Mouse (Mus musculus) kidney, embryonic 16.5 days (tissue): Measurements from ENCODE around the gene Rbm4b. TPM values are rescaled to one million over a fixed set of nuclear protein-coding genes. Genes with fewer than 3 reads are reported as not detected.

ENCODE experiments used
- ATAC-seq: fragments of 200-750 bp; cut with Nextera tagmentation; 2 replicates; pipeline ENCODE4 v1.8.0; 2017; ENCODE audit warnings: moderate TSS enrichment; ENCODE audit not compliant: low FRiP score, low TSS enrichment
- H3K27ac ChIP-seq: fragments of 300-500 bp; sonication (generic); 2 replicates; pipeline ENCODE4 v1.5.1; 2014; ENCODE audit warnings: low read length
- H3K27me3 ChIP-seq: fragments of 300-500 bp; sonication (generic); 2 replicates; pipeline ENCODE4 v1.6.1; 2014; ENCODE audit warnings: low read length, control low read depth, mixed read lengths; ENCODE audit not compliant: insufficient read depth
- H3K36me3 ChIP-seq: fragments of 300-500 bp; sonication (generic); 2 replicates; pipeline ENCODE4 v1.6.1; 2014; ENCODE audit warnings: low read length, control low read depth, mixed read lengths; ENCODE audit not compliant: insufficient read depth
- H3K4me1 ChIP-seq: fragments of 300-500 bp; sonication (generic); 2 replicates; pipeline ENCODE4 v1.6.1; 2014; ENCODE audit warnings: low read length, control low read depth, mixed read lengths; ENCODE audit not compliant: insufficient read depth
- H3K4me2 ChIP-seq: fragments of 300-500 bp; sonication (generic); replicated peaks from 2 replicates; pipeline ENCODE4 v1.6.1; 2014; ENCODE audit warnings: low read depth, low read length
- H3K4me3 ChIP-seq: fragments of 300-500 bp; sonication (generic); 2 replicates; pipeline ENCODE4 v1.5.1; 2014; ENCODE audit warnings: mild to moderate bottlenecking, low read length
- H3K9ac ChIP-seq: fragments of 300-500 bp; sonication (generic); replicated peaks from 2 replicates; pipeline ENCODE4 v1.6.1; 2014; ENCODE audit warnings: low read length
- H3K9me3 ChIP-seq: fragments of 300-500 bp; sonication (generic); 2 replicates; pipeline ENCODE4 v1.6.1; 2016; ENCODE audit warnings: low read length, control low read depth
- WGBS: fragments of 180-500 bp; shearing (Covaris S2); extraction: QIAGEN DNeasy Blood & Tissue Kit; methylation state at CpG from one replicate; pipeline ENCODE4 v1.1.7; 2014; 5-methylcytosine and 5-hydroxymethylcytosine counted together
- polyA plus RNA-seq: library from polyadenylated mRNA; unstranded; fragments of >200 nt; fragmentation: Nextera tagmentation; extraction: Ambion mirVana; gene quantifications from 2 replicates; pipeline ENCODE4 v1.2.1, GENCODE M21; 2015

Gene Rbm4b
- polyA plus RNA-seq, 1 experiment from 2014 or later = 75.5 TPM

GRCm38 (mm10) chr19:4718716-4719115 lies 37.6 kb upstream of the Rbm4b start:
- peak overlapping the region; percentile 1; the same call in 1 of the 2 replicates for H3K4me3 ChIP-seq
- peaks cover 29% of the 10 kb centered on the region for H3K4me1 ChIP-seq
- 28% methylated on average over 12 of the region's 12 CpGs for WGBS
- ATAC-seq = no peak
- peak overlapping the region; percentile 18; the same call in 1 of the 2 replicates for H3K9ac ChIP-seq
- H3K9me3 ChIP-seq = no peaks in the 10 kb centered on the region
- H3K4me2 ChIP-seq = peak overlapping the region; percentile 42
- peak overlapping the region; percentile 35; the same call in 1 of the 2 replicates for H3K27ac ChIP-seq
- H3K36me3 ChIP-seq = no peaks in the 10 kb centered on the region
- peaks cover 15% of the 10 kb centered on the region for H3K27me3 ChIP-seq

GRCm38 (mm10) chr19:4719351-4719764 lies 36.9 kb upstream of the Rbm4b start:
- H3K9ac ChIP-seq = 0 out of 2 replicates have a peak overlapping the region, but pooled peaks have one; percentile 18
- H3K27ac ChIP-seq = peak overlapping the region; percentile 84
- WGBS = 8% methylated on average over 5 of the region's 5 CpGs
- H3K9me3 ChIP-seq = no peaks in the 10 kb centered on the region
- H3K27me3 ChIP-seq = peaks cover 8% of the 10 kb centered on the region
- no peak overlapping the region for H3K4me3 ChIP-seq
- no peaks in the 10 kb centered on the region for H3K36me3 ChIP-seq
- peak overlapping the region; percentile 42 for H3K4me2 ChIP-seq
- peak; percentile 91 for ATAC-seq
- peaks cover 29% of the 10 kb centered on the region for H3K4me1 ChIP-seq

- peaks cover 29% of the 10 kb centered on the region for H3K4me1 ChIP-seq
These were observed 36.2 kb upstream of the Rbm4b start for GRCm38 (mm10) chr19:4720112-4720511.

GRCm38 (mm10) chr19:4720671-4721244 lies 35.5 kb upstream of the Rbm4b start:
- WGBS = 15% methylated on average over 11 of the region's 11 CpGs
- Histone ChIP-seq H3K27ac (peak overlapping the region; percentile 84; the same call in 1 of the 2 replicates), H3K9ac (peak overlapping the region; percentile 57)

More at GRCm38 (mm10) chr19:4720112-4720511, 36.2 kb upstream of the Rbm4b start:
- WGBS = 78% methylated on average over 15 of the region's 15 CpGs
- H3K9me3 ChIP-seq = no peaks in the 10 kb centered on the region
- ATAC-seq = no peak
- H3K27me3 ChIP-seq = 0 out of 2 replicates have a peak, but pooled peaks cover under 1% of the 10 kb centered on the region
- peak overlapping the region; percentile 42 for H3K4me2 ChIP-seq
- H3K4me3 ChIP-seq = peak overlapping the region; percentile 30; the same call in 1 of the 2 replicates
- peak overlapping the region; percentile 37; the same call in 1 of the 2 replicates for H3K9ac ChIP-seq
- peak overlapping the region; percentile 84 for H3K27ac ChIP-seq
- no peaks in the 10 kb centered on the region for H3K36me3 ChIP-seq

GRCm38 (mm10) chr19:4729186-4729585 lies 27.1 kb upstream of the Rbm4b start:
- H3K36me3 ChIP-seq = peaks cover 4% of the 10 kb centered on the region; the same call in 1 of the 2 replicates
- H3K4me3 ChIP-seq = no peak overlapping the region
- H3K9me3 ChIP-seq = no peaks in the 10 kb centered on the region
- ATAC-seq = no peak
- H3K4me2 ChIP-seq = no peak overlapping the region
- H3K27me3 ChIP-seq = no peaks in the 10 kb centered on the region
- no peaks in the 10 kb centered on the region for H3K4me1 ChIP-seq
- H3K27ac ChIP-seq = no peak overlapping the region
- WGBS = 55% methylated on average over 9 of the region's 9 CpGs
- no peak overlapping the region for H3K9ac ChIP-seq

More at GRCm38 (mm10) chr19:4720671-4721244, 35.5 kb upstream of the Rbm4b start:
- no peaks in the 10 kb centered on the region for H3K9me3 ChIP-seq
- peak; percentile 52 for ATAC-seq
- H3K4me2 ChIP-seq = peak overlapping the region; percentile 42
- peak overlapping the region; percentile 30 for H3K4me3 ChIP-seq
- H3K27me3 ChIP-seq = no peaks in the 10 kb centered on the region
- no peaks in the 10 kb centered on the region for H3K36me3 ChIP-seq
- H3K4me1 ChIP-seq = peaks cover 29% of the 10 kb centered on the region

- no peak overlapping the region for H3K27ac ChIP-seq
- no peak overlapping the region for H3K4me2 ChIP-seq
- ATAC-seq = no peak
- H3K9ac ChIP-seq = no peak overlapping the region
- no peaks in the 10 kb centered on the region for H3K9me3 ChIP-seq
- H3K36me3 ChIP-seq = peaks cover 6% of the 10 kb centered on the region
- no peaks in the 10 kb centered on the region for H3K4me1 ChIP-seq
- H3K27me3 ChIP-seq = no peaks in the 10 kb centered on the region
- WGBS = 81% methylated on average over 3 of the region's 3 CpGs
- no peak overlapping the region for H3K4me3 ChIP-seq
These were observed 23.2 kb upstream of the Rbm4b start for GRCm38 (mm10) chr19:4733052-4733451.

- H3K27me3 ChIP-seq = no peaks in the 10 kb centered on the region
- no peak overlapping the region for H3K27ac ChIP-seq
- no peak overlapping the region for H3K4me2 ChIP-seq
- H3K9me3 ChIP-seq = no peaks in the 10 kb centered on the region
- no peak overlapping the region for H3K4me3 ChIP-seq
- H3K9ac ChIP-seq = no peak overlapping the region
- no peaks in the 10 kb centered on the region for H3K4me1 ChIP-seq
- 91% methylated on average over 13 of the region's 13 CpGs for WGBS
- peaks cover 10% of the 10 kb centered on the region; the same call in 1 of the 2 replicates for H3K36me3 ChIP-seq
- ATAC-seq = no peak
These were observed 18.4 kb upstream of the Rbm4b start for GRCm38 (mm10) chr19:4737866-4738265.

- no peak overlapping the region for H3K4me2 ChIP-seq
- H3K4me3 ChIP-seq = no peak overlapping the region
- WGBS = 93% methylated on average over 11 of the region's 11 CpGs
- no peaks in the 10 kb centered on the region for H3K27me3 ChIP-seq
- H3K4me1 ChIP-seq = no peaks in the 10 kb centered on the region
- H3K36me3 ChIP-seq = peaks cover 5% of the 10 kb centered on the region; the same call in 1 of the 2 replicates
- H3K9ac ChIP-seq = no peak overlapping the region
- no peak for ATAC-seq
- no peak overlapping the region for H3K27ac ChIP-seq
- H3K9me3 ChIP-seq = no peaks in the 10 kb centered on the region
These were observed 17.2 kb upstream of the Rbm4b start for GRCm38 (mm10) chr19:4739053-4739452.

GRCm38 (mm10) chr19:4739762-4740161 lies 16.5 kb upstream of the Rbm4b start:
- Histone ChIP-seq H3K4me2 (no peak overlapping the region), H3K36me3 (peaks cover 5% of the 10 kb centered on the region; the same call in 1 of the 2 replicates), H3K4me1 (no peaks in the 10 kb centered on the region), H3K9ac (no peak overlapping the region), H3K4me3 (no peak overlapping the region), H3K27me3 (no peaks in the 10 kb centered on the region), H3K27ac (no peak overlapping the region), H3K9me3 (no peaks in the 10 kb centered on the region)
- no peak for ATAC-seq
- WGBS = 91% methylated on average over 5 of the region's 5 CpGs

- H3K4me1 ChIP-seq = no peaks in the 10 kb centered on the region
- H3K4me2 ChIP-seq = no peak overlapping the region
- no peak overlapping the region for H3K27ac ChIP-seq
- H3K9ac ChIP-seq = no peak overlapping the region
- H3K9me3 ChIP-seq = no peaks in the 10 kb centered on the region
- peaks cover 5% of the 10 kb centered on the region; the same call in 1 of the 2 replicates for H3K36me3 ChIP-seq
- ATAC-seq = no peak
- no peaks in the 10 kb centered on the region for H3K27me3 ChIP-seq
- 70% methylated on average over 10 of the region's 10 CpGs for WGBS
- H3K4me3 ChIP-seq = no peak overlapping the region
These were observed 14.8 kb upstream of the Rbm4b start for GRCm38 (mm10) chr19:4741482-4741881.
